Mouse (Mus musculus) olfactory bulb, adult 2 months (tissue): Measurements from ENCODE around the gene Sdk2.

Experiments used
- CTCF ChIP-seq: fragments of 200-500 bp; IDR thresholded peaks from 2 replicates; pipeline ENCODE4 v1.5.1; 2012; ENCODE audit warnings: low read depth, mild to moderate bottlenecking, low read length, moderate library complexity; ENCODE audit not compliant: insufficient read depth
- POLR2A ChIP-seq: fragments of 200-500 bp; IDR thresholded peaks from 2 replicates; pipeline ENCODE4 v1.6.1; 2012; ENCODE audit warnings: mild to moderate bottlenecking, low read depth, low read length, moderate library complexity; ENCODE audit not compliant: insufficient read depth

DNA sequence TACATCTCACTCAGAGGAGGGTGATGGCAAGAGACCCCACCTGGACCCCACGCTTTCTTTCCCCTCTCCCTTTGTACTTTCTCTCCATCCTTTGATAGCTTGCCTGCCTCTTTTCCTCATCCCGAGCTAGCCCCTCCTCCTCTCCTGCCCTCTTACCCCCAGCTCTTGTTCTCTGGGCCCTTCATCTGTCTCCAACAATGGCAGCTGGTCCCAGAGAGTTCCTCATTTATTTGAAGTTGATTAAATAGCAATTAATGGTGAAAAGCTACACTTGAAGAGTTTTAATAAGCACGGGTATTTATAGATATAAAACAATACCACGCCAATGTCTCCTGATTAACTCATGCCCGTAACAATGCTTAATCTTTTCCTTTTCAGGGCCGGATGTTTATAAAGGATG is 222.9 kb downstream of the Sdk2 start:
- no peak for TF ChIP-seq POLR2A
- TF ChIP-seq CTCF: no peak
